ENCODE assay signal across 8 mouse cellular contexts in the genomic region with DNA sequence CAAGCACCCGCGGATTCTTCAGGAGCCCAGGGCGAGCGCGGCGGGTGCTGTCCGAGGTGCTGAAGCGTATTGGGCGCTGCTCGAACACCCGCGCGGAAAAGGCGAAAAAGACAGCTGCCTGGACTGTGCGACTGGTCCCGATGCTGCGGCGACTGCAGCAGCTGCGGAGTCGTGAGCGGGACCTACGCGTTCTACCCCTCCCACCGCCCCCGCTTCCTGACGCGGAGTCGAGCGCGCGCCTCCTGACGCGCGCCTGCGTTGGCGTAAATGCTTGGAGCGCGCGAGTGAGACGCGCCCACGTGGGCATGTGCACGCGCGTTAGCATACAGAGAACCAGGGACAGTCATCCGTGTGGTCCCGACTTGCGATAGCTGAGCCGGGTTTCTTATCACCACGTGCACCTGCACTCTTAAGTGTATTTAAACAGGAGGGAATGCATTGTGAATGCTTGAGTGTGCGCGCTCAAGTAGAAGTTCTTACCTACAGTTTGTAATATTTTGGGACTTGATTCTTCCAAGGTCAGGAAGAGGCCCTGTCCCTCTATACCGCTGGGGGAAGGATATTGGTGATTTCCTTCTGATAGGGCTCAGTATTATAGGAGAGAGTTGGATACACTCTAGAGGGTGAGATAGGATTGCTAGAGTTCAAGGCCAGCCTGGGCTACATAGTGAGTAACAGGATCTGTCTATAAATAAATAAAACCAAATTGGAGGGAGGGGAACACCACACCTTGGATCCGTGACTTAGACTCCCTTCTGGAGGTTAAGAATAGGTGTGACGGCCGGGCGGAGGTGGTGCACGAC. TPM values are rescaled to one million over a fixed set of nuclear protein-coding genes. Genes with fewer than 3 reads are reported as not detected.
DNase-seq lines count a peak whose midpoint lies in the region; ATAC-seq and TF ChIP-seq lines count a peak whose summit lies in the region.

A gene (minus strand): TSS at position 217 of the 803 bp plus-strand sequence.

- no peak for TF ChIP-seq CTCF in liver, embryonic 14.5 days (IDR thresholded peaks at IDR 0.05; ENCODE audit: low read depth)
- TF ChIP-seq CTCF in stomach, postnatal 0 days (IDR thresholded peaks at IDR 0.05; ENCODE audit: low read depth), result no peak

- DNase-seq in heart, adult 11 months, result no peak
- DNase-seq in embryonic facial prominence, embryonic 10.5 days (ENCODE audit: low spot score), result peak; percentile 87
- peak; percentile 86 to 88 for DNase-seq in kidney, postnatal 4 days
- DNase-seq in liver, embryonic 14.5 days (ENCODE audit: low read depth in 3 of 3, low spot score in 3 of 3), result peak in 2 of 3 experiments; percentile 37 to 41
- peak; percentile 71 for DNase-seq in neural tube, embryonic 10.5 days (ENCODE audit: extremely low spot score, low spot score)
- DNase-seq in stomach, postnatal 0 days (ENCODE audit: low spot score), result peak; percentile 75

- H3K4me1 ChIP-seq in heart, embryonic 11.5 days (ENCODE audit: control insufficient read depth, insufficient read depth, low read length), result peaks cover 8% of the 10 kb centered on the region
- peaks cover 9% of the 10 kb centered on the region for H3K4me1 ChIP-seq in embryonic facial prominence, embryonic 10.5 days
- peaks cover 8% of the 10 kb centered on the region for H3K4me1 ChIP-seq in heart, embryonic 15.5 days (replicated peaks)
- H3K4me1 ChIP-seq in liver, embryonic 14.5 days (replicated peaks; ENCODE audit: control insufficient read depth in 2 of 2, insufficient read depth in 2 of 2, low read length in 1 of 2), result no peaks in the 10 kb centered on the region
- H3K4me1 ChIP-seq in stomach, postnatal 0 days (replicated peaks; ENCODE audit: control insufficient read depth, insufficient read depth), result no peaks in the 10 kb centered on the region

- no peak within 1 kb of the TSS for H3K9ac ChIP-seq in heart, embryonic 11.5 days (ENCODE audit: low read depth, low read length)
- no peak within 1 kb of the TSS for H3K9ac ChIP-seq in heart, embryonic 15.5 days
- H3K9ac ChIP-seq in liver, embryonic 14.5 days (replicated peaks), result no peak within 1 kb of the TSS
- H3K9ac ChIP-seq in stomach, postnatal 0 days (ENCODE audit: low read length), result no peak within 1 kb of the TSS

- H3K4me2 ChIP-seq in heart, embryonic 11.5 days, result peak within 1 kb of the TSS; percentile 63
- H3K4me2 ChIP-seq in heart, embryonic 15.5 days, result peak within 1 kb of the TSS; percentile 62
- H3K4me2 ChIP-seq in liver, embryonic 14.5 days (ENCODE audit: low read depth), result peak within 1 kb of the TSS; percentile 48
- H3K4me2 ChIP-seq in stomach, postnatal 0 days (replicated peaks; ENCODE audit: low read depth), result peak within 1 kb of the TSS; percentile 48

- WGBS in heart, embryonic 11.5 days (ENCODE audit: insufficient replicate concordance), result 10% methylated on average over 58 of the region's 58 CpGs
- WGBS in embryonic facial prominence, embryonic 10.5 days, result 10% methylated on average over 58 of the region's 58 CpGs
- WGBS in heart, embryonic 15.5 days, result 9% methylated on average over 58 of the region's 58 CpGs
- 8% methylated on average over 58 of the region's 58 CpGs for WGBS in liver, embryonic 14.5 days (ENCODE audit: insufficient replicate concordance)
- WGBS in stomach, postnatal 0 days, result 10% methylated on average over 57 of the region's 58 CpGs

- H3K36me3 ChIP-seq in heart, embryonic 11.5 days (ENCODE audit: control insufficient read depth, insufficient read depth, low read length), result no peaks in the 10 kb centered on the region
- no peaks in the 10 kb centered on the region for H3K36me3 ChIP-seq in embryonic facial prominence, embryonic 10.5 days (replicated peaks)
- H3K36me3 ChIP-seq in heart, embryonic 15.5 days, result no peaks in the 10 kb centered on the region
- H3K36me3 ChIP-seq in liver, embryonic 14.5 days (replicated peaks; ENCODE audit: control insufficient read depth, insufficient read depth, low read depth), result no peaks in the 10 kb centered on the region
- H3K36me3 ChIP-seq in stomach, postnatal 0 days (ENCODE audit: control insufficient read depth, insufficient read depth, low read length), result no peaks in the 10 kb centered on the region

- H3K9me3 ChIP-seq in heart, embryonic 11.5 days (replicated peaks; ENCODE audit: control insufficient read depth, low read length), result no peaks in the 10 kb centered on the region
- H3K9me3 ChIP-seq in embryonic facial prominence, embryonic 10.5 days, result no peaks in the 10 kb centered on the region
- no peaks in the 10 kb centered on the region for H3K9me3 ChIP-seq in heart, embryonic 15.5 days (replicated peaks)
- H3K9me3 ChIP-seq in liver, embryonic 14.5 days (ENCODE audit: control insufficient read depth, low read length), result no peaks in the 10 kb centered on the region
- no peaks in the 10 kb centered on the region for H3K9me3 ChIP-seq in stomach, postnatal 0 days (ENCODE audit: control insufficient read depth, low read length)

- H3K27ac ChIP-seq in heart, embryonic 11.5 days (ENCODE audit: low read depth, low read length), result no peak within 1 kb of the TSS
- no peak within 1 kb of the TSS for H3K27ac ChIP-seq in embryonic facial prominence, embryonic 10.5 days (replicated peaks)
- H3K27ac ChIP-seq in heart, embryonic 15.5 days, result no peak within 1 kb of the TSS
- no peak within 1 kb of the TSS for H3K27ac ChIP-seq in liver, embryonic 14.5 days
- H3K27ac ChIP-seq in stomach, postnatal 0 days (replicated peaks), result no peak within 1 kb of the TSS

- H3K4me3 ChIP-seq in heart, embryonic 11.5 days (ENCODE audit: low read depth, low read length), result peak within 1 kb of the TSS; percentile 34
- H3K4me3 ChIP-seq in embryonic facial prominence, embryonic 10.5 days, result peak within 1 kb of the TSS; percentile 53
- H3K4me3 ChIP-seq in heart, embryonic 15.5 days, result peak within 1 kb of the TSS; percentile 34
- H3K4me3 ChIP-seq in liver, embryonic 14.5 days (ENCODE audit: insufficient read depth in 1 of 2, low read depth in 2 of 2, low read length in 2 of 2), result no peak within 1 kb of the TSS; a peak in 1 of 4 replicates
- peak within 1 kb of the TSS; percentile 24 for H3K4me3 ChIP-seq in stomach, postnatal 0 days (ENCODE audit: low read depth, low read length)

- peaks cover 69% of the 10 kb centered on the region for H3K27me3 ChIP-seq in heart, embryonic 11.5 days (ENCODE audit: control insufficient read depth, insufficient read depth, low read length)
- peaks cover 76% of the 10 kb centered on the region for H3K27me3 ChIP-seq in embryonic facial prominence, embryonic 10.5 days (replicated peaks; ENCODE audit: low read depth, poor library complexity, severe bottlenecking)
- H3K27me3 ChIP-seq in heart, embryonic 15.5 days, result peaks cover 72% of the 10 kb centered on the region
- peaks cover 19% of the 10 kb centered on the region for H3K27me3 ChIP-seq in liver, embryonic 14.5 days (ENCODE audit: control insufficient read depth, insufficient read depth, low read length)
- H3K27me3 ChIP-seq in stomach, postnatal 0 days (ENCODE audit: control insufficient read depth, insufficient read depth, low read length), result no peaks in the 10 kb centered on the region

- no peak for TF ChIP-seq EP300 in liver, embryonic 14.5 days (IDR thresholded peaks at IDR 0.05; ENCODE audit: low read depth)
- TF ChIP-seq EP300 in stomach, postnatal 0 days (optimal IDR thresholded peaks at IDR 0.05), result no peak

- ATAC-seq in heart, embryonic 11.5 days (replicated peaks; ENCODE audit: insufficient number of reproducible peaks, low FRiP score, low TSS enrichment), result no peak
- no peak; the same call in 1 of the 2 replicates for ATAC-seq in heart, embryonic 15.5 days (replicated peaks; ENCODE audit: insufficient number of reproducible peaks, insufficient read depth, low FRiP score, low read depth)
- ATAC-seq in liver, embryonic 14.5 days (ENCODE audit: insufficient read depth), result no peak
- ATAC-seq in stomach, postnatal 0 days (ENCODE audit: low FRiP score, low TSS enrichment), result peak; percentile 60; the same call in 1 of the 2 replicates

RNA-seq across cellular contexts. Expression of the gene that starts here (rescaled TPM):
- 0.96 and 1.1 TPM in 2 replicates for polyA plus RNA-seq in heart, embryonic 11.5 days (2014; fragmentation: Nextera tagmentation; extraction: Ambion mirVana)
- polyA plus RNA-seq in embryonic facial prominence, embryonic 10.5 days (2016; fragmentation: Nextera tagmentation; extraction: Ambion mirVana), result 0.89 and 1.4 TPM in 2 replicates
- 0.25 and 0.28 TPM in 2 replicates for polyA plus RNA-seq in heart, embryonic 15.5 days (2015; fragmentation: Nextera tagmentation; extraction: Ambion mirVana)
- 0.02 and 0.05 TPM in 2 replicates for polyA plus RNA-seq in liver, embryonic 14.5 days (2012; rRNA removed)
- polyA plus RNA-seq in liver, embryonic 14.5 days (2014; fragmentation: Nextera tagmentation; extraction: Ambion mirVana), result 0.06 and 0.14 TPM in 2 replicates
- 1.3 TPM in 2 replicates for polyA plus RNA-seq in stomach, postnatal 0 days (2015; fragmentation: Nextera tagmentation; extraction: Ambion mirVana)

Comparison
In these comparisons a context has a peak if more than half of its experiments do, and no peak if none do; other contexts are left out.
1. Peak in DNase-seq and H3K4me2 ChIP-seq in liver, embryonic 14.5 days; RNA of the gene not detected or under 1 TPM.
2. H3K4me3 ChIP-seq: peak in heart, embryonic 11.5 days (single experiment), embryonic facial prominence, embryonic 10.5 days (single experiment), heart, embryonic 15.5 days (single experiment) and stomach, postnatal 0 days (single experiment); none in liver, embryonic 14.5 days (0 of 2).
3. Peak in every context shown above with its lines, with median percentiles within 50 percentile points of each other: H3K4me2 ChIP-seq.